Mouse (Mus musculus) splenic B cell, adult 2 months (primary cell): ENCODE results near the gene Arvcf.

ENCODE experiments used
- DNase-seq: peaks from one replicate; pipeline ENCODE4 v3.0.0-alpha.2; 2011; ENCODE audit warnings: low read depth, low spot score
- H3K27me3 ChIP-seq: 2 replicates; pipeline ENCODE4 v1.6.1; 2012; ENCODE audit warnings: mild to moderate bottlenecking, low read length, moderate library complexity, mixed read lengths; ENCODE audit not compliant: control insufficient read depth, poor library complexity, insufficient read depth, severe bottlenecking
- H3K36me3 ChIP-seq: 2 replicates; pipeline ENCODE4 v1.6.1; 2012; ENCODE audit warnings: mild to moderate bottlenecking, low read length, moderate library complexity, mixed read lengths; ENCODE audit not compliant: control insufficient read depth, poor library complexity, insufficient read depth, severe bottlenecking

The Arvcf gene

GRCm38 (mm10) chr16:18403285-18403684 is 55.3 kb downstream of the Arvcf start:
- H3K27me3 ChIP-seq: no peaks in the 10 kb centered on the region

GRCm38 (mm10) chr16:18405091-18405854 is 57.3 kb downstream of the Arvcf start:
- H3K27me3 ChIP-seq: no peaks in the 10 kb centered on the region
- no peaks in the 10 kb centered on the region for H3K36me3 ChIP-seq
- no peak for DNase-seq

More at GRCm38 (mm10) chr16:18403285-18403684, 55.3 kb downstream of the Arvcf start:
- DNase-seq: no peak
- no peaks in the 10 kb centered on the region for H3K36me3 ChIP-seq

- H3K27me3 ChIP-seq: no peaks in the 10 kb centered on the region
- H3K36me3 ChIP-seq: no peaks in the 10 kb centered on the region
- DNase-seq: no peak
These were observed 57.9 kb downstream of the Arvcf start for GRCm38 (mm10) chr16:18405876-18406275.

GRCm38 (mm10) chr16:18406293-18406692 is 58.3 kb downstream of the Arvcf start:
- peak; percentile 61 for DNase-seq
- Histone ChIP-seq H3K36me3 (no peaks in the 10 kb centered on the region), H3K27me3 (no peaks in the 10 kb centered on the region)

GRCm38 (mm10) chr16:18407912-18408311 is 59.9 kb downstream of the Arvcf start:
- H3K27me3 ChIP-seq: no peaks in the 10 kb centered on the region
- no peaks in the 10 kb centered on the region for H3K36me3 ChIP-seq
- DNase-seq: no peak

- DNase-seq: no peak
- no peaks in the 10 kb centered on the region for H3K36me3 ChIP-seq
- no peaks in the 10 kb centered on the region for H3K27me3 ChIP-seq
These were observed 61.8 kb downstream of the Arvcf start for GRCm38 (mm10) chr16:18409776-18410175.

GRCm38 (mm10) chr16:18410418-18410817 is 62.4 kb downstream of the Arvcf start:
- Histone ChIP-seq H3K27me3 (no peaks in the 10 kb centered on the region), H3K36me3 (no peaks in the 10 kb centered on the region)
- DNase-seq: no peak

- H3K27me3 ChIP-seq: no peaks in the 10 kb centered on the region
- no peaks in the 10 kb centered on the region; the same call in 1 of the 2 replicates for H3K36me3 ChIP-seq
- DNase-seq: no peak
These were observed 63.2 kb downstream of the Arvcf start for GRCm38 (mm10) chr16:18411026-18411649.

- peak; percentile 29 for DNase-seq
- H3K27me3 ChIP-seq: no peaks in the 10 kb centered on the region
- H3K36me3 ChIP-seq: no peaks in the 10 kb centered on the region; the same call in 1 of the 2 replicates
These were observed 64.0 kb downstream of the Arvcf start for GRCm38 (mm10) chr16:18411802-18412476.

GRCm38 (mm10) chr16:18413032-18413816 is 65.2 kb downstream of the Arvcf start:
- Histone ChIP-seq H3K27me3 (no peaks in the 10 kb centered on the region), H3K36me3 (no peaks in the 10 kb centered on the region; the same call in 1 of the 2 replicates)
- peak; percentile 51 for DNase-seq

GRCm38 (mm10) chr16:18416094-18416761 is 68.2 kb downstream of the Arvcf start:
- DNase-seq: no peak
- peaks cover 2% of the 10 kb centered on the region; the same call in 1 of the 2 replicates for H3K36me3 ChIP-seq
- no peaks in the 10 kb centered on the region for H3K27me3 ChIP-seq

- H3K36me3 ChIP-seq: peaks cover 2% of the 10 kb centered on the region; the same call in 1 of the 2 replicates
- H3K27me3 ChIP-seq: no peaks in the 10 kb centered on the region
- DNase-seq: no peak
These were observed 68.9 kb downstream of the Arvcf start for GRCm38 (mm10) chr16:18416837-18417236.

GRCm38 (mm10) chr16:18417491-18417890 is 69.5 kb downstream of the Arvcf start:
- Histone ChIP-seq H3K36me3 (peaks cover 2% of the 10 kb centered on the region; the same call in 1 of the 2 replicates), H3K27me3 (no peaks in the 10 kb centered on the region)
- no peak for DNase-seq
